Mouse (Mus musculus) adrenal gland, adult 18-20 months (tissue): ENCODE measurements around the gene Mrps35. TPM values are rescaled to one million over a fixed set of nuclear protein-coding genes. Genes with fewer than 3 reads are reported as not detected.

Source experiments
- total RNA-seq, 2 experiments: library from RNA; stranded (reverse); gene quantifications; 1 replicate in 1 of 2; 2 replicates in 1 of 2; pipeline ENCODE4 v1.2.3; 2021

Mrps35 gene
- total RNA-seq, 2 experiments from 2014 or later: 80.3 to 102 TPM

Other genes starting within 250 kb of the Mrps35 start
- 1 to 10 TPM in 1 of 2 experiments, under 1 TPM in 1; 0.67 to 1.2 TPM for gene Arntl2, start 246.7 kb upstream of the Mrps35 start, total RNA-seq
- not detected for gene Smco2, start 192.7 kb upstream of the Mrps35 start, total RNA-seq
- gene Ppfibp1, start 154.3 kb upstream of the Mrps35 start, total RNA-seq: 10 to 100 TPM; 72.0 to 88.3 TPM
- gene 1700034J05Rik, start 88.3 kb upstream of the Mrps35 start, total RNA-seq: not detected
- under 1 TPM; 0.66 to 0.99 TPM for gene Rep15, start 10.2 kb upstream of the Mrps35 start, total RNA-seq
- under 1 TPM in 1 of 2 experiments, not detected in 1; 0.27 TPM for gene Mansc4, start 44.3 kb downstream of the Mrps35 start, total RNA-seq
- gene Klhl42, start 48.6 kb downstream of the Mrps35 start, total RNA-seq: 10 to 100 TPM; 16.5 to 25.6 TPM
- gene Pthlh, start 221.4 kb downstream of the Mrps35 start, total RNA-seq: 1 to 10 TPM in 1 of 2 experiments, under 1 TPM in 1; 0.23 to 1.3 TPM